Mouse (Mus musculus): ENCODE results near the gene Ncapd3. TPM values are rescaled to one million over a fixed set of nuclear protein-coding genes. Genes with fewer than 3 reads are reported as not detected.

Ncapd3 gene
- total and polyA plus RNA-seq, 3 experiments, result 29.9 to 39.2 (median 33.7) TPM

DNA sequence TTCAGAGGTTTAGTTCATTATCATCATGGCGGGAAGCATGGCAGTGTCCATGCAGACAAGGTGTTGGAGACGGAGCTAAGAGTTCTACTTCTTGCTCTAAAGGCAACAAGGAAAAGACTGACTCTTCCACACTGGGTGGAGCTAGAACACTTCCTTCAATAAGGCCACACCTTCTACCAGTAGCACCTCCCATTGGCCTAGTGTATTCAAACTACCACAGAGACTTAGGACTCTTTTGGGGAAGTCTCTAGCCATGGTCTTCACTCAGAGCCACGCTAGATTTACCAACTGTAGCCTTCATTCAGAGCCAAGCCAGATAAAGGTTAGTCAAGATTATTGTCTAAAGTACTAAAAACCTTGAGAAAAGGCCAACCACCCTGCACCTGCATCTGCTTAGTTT is 32.9 kb upstream of the Ncapd3 start:
- DNase-seq (ENCODE audit: extremely low read depth), result peak; percentile 68
- peaks cover 32% of the 10 kb centered on the region for H3K79me2 ChIP-seq (replicated peaks; ENCODE audit: control insufficient read depth, extremely low read depth, insufficient read depth, poor library complexity, severe bottlenecking)
- peak overlapping the region; percentile 43 for H3K9ac ChIP-seq (ENCODE audit: insufficient read depth, low read depth)
- peak overlapping the region; percentile 58 for H3K4me2 ChIP-seq (ENCODE audit: insufficient read depth, low read depth, poor library complexity, severe bottlenecking)
- peaks cover under 1 to 23% of the 10 kb centered on the region in 2 experiments for H3K36me3 ChIP-seq (replicated peaks in 1 of 2; ENCODE audit: control insufficient read depth in 1 of 2, insufficient read depth in 1 of 2, low read length in 1 of 2)
- dilution Hi-C loops (cut with MboI; ENCODE audit: extremely low pct_ligation_motif_present, extremely low pct_unique_long_range_greater_than_20kb, low sequenced_read_pairs), result no loop called here
- peaks cover 6 to 34% of the 10 kb centered on the region in 2 experiments; a peak in 2 of 4 replicates for H3K4me1 ChIP-seq (ENCODE audit: control insufficient read depth in 1 of 2, insufficient read depth in 2 of 2)
- H3K4me3 ChIP-seq (replicated peaks in 1 of 3; ENCODE audit: low read depth in 2 of 3, low read length in 2 of 3, poor library complexity in 1 of 3), result no peak overlapping the region
- in situ Hi-C loops (cut with MboI; ENCODE audit: low pct_ligation_motif_present, low pct_unique_long_range_greater_than_20kb, low sequenced_read_pairs), result no loop called here
- TF ChIP-seq CHD1 (IDR thresholded peaks at IDR 0.05; ENCODE audit: low read depth, low read length) (no peak), ZMIZ1 (IDR thresholded peaks at IDR 0.05; ENCODE audit: low read depth, low read length) (no peak), POLR2AphosphoS2 (IDR thresholded peaks at IDR 0.05; ENCODE audit: low read depth, low read length) (peak; percentile 36; the same call in 1 of the 2 replicates), ZC3H11A (IDR thresholded peaks at IDR 0.05; ENCODE audit: low read depth, low read length) (no peak), SIN3A (IDR thresholded peaks at IDR 0.05; ENCODE audit: low read length) (peak; percentile 39; the same call in 1 of the 2 replicates), MAZ (IDR thresholded peaks at IDR 0.05; ENCODE audit: low read depth, low read length) (no peak), E2F4 (IDR thresholded peaks at IDR 0.05; ENCODE audit: insufficient replicate concordance, low read depth, low read length) (no peak), CTCF (conservative IDR thresholded peaks at IDR 0.05 in 1 of 2, IDR thresholded peaks at IDR 0.05 in 1 of 2; ENCODE audit: low read depth in 2 of 2, low read length in 2 of 2) (no peak; a peak in 1 of 4 replicates), MAFK (IDR thresholded peaks at IDR 0.05; ENCODE audit: insufficient replicate concordance, low read length) (no peak), MAX (IDR thresholded peaks at IDR 0.05; ENCODE audit: low read length) (no peak), CHD2 (IDR thresholded peaks at IDR 0.05; ENCODE audit: low read length) (no peak), HCFC1 (IDR thresholded peaks at IDR 0.05; ENCODE audit: low read depth, low read length) (no peak), JUND (conservative IDR thresholded peaks at IDR 0.05; ENCODE audit: low read depth, low read length) (no peak), UBTF (IDR thresholded peaks at IDR 0.05; ENCODE audit: low read depth, low read length) (no peak), ETS1 (conservative IDR thresholded peaks at IDR 0.05; ENCODE audit: low read depth, low read length) (no peak), POLR2A (IDR thresholded peaks at IDR 0.05; ENCODE audit: low read depth, low read length) (peak; percentile 62), PAX5 (IDR thresholded peaks at IDR 0.05; ENCODE audit: low read length) (no peak), TCF12 (IDR thresholded peaks at IDR 0.05; ENCODE audit: low read depth, low read length) (peak; percentile 36; the same call in 1 of the 2 replicates), JUN (IDR thresholded peaks at IDR 0.05; ENCODE audit: insufficient read depth, low read depth, low read length) (no peak), SMC3 (IDR thresholded peaks at IDR 0.05; ENCODE audit: low read depth, low read length) (no peak), RCOR1 (conservative IDR thresholded peaks at IDR 0.05; ENCODE audit: low read depth, low read length) (no peak), NRF1 (IDR thresholded peaks at IDR 0.05; ENCODE audit: low read depth, low read length) (no peak), BHLHE40 (IDR thresholded peaks at IDR 0.05; ENCODE audit: low read depth, low read length) (no peak), TBP (conservative IDR thresholded peaks at IDR 0.05; ENCODE audit: low read depth, low read length) (peak; percentile 71), USF2 (conservative IDR thresholded peaks at IDR 0.05; ENCODE audit: low read depth, low read length) (no peak), IRF4 (IDR thresholded peaks at IDR 0.05; ENCODE audit: low read depth, low read length) (no peak), EP300 (IDR thresholded peaks at IDR 0.05; ENCODE audit: low read length) (no peak), KAT2A (IDR thresholded peaks at IDR 0.05; ENCODE audit: insufficient replicate concordance, low read length) (no peak), NELFE (IDR thresholded peaks at IDR 0.05; ENCODE audit: low read depth, low read length) (peak; percentile 47; the same call in 1 of the 2 replicates), GABPA (IDR thresholded peaks at IDR 0.05; ENCODE audit: insufficient replicate concordance, low read depth, low read length) (no peak), RAD21 (IDR thresholded peaks at IDR 0.05; ENCODE audit: low read depth, low read length) (no peak; the same call in 1 of the 2 replicates), ELF1 (IDR thresholded peaks at IDR 0.05; ENCODE audit: low read depth, low read length) (peak; percentile 56)
- no peaks in the 10 kb centered on the region for H3K27me3 ChIP-seq (replicated peaks)
- H3K27ac ChIP-seq (ENCODE audit: insufficient read depth, low read depth), result no peak overlapping the region
- no peaks in the 10 kb centered on the region for H3K9me3 ChIP-seq (replicated peaks; ENCODE audit: low read length)
